Mouse (Mus musculus): ENCODE results near the gene Arg2. TPM values are rescaled to one million over a fixed set of nuclear protein-coding genes. Genes with fewer than 3 reads are reported as not detected.

The Arg2 gene
- 0.39 TPM for polyA plus RNA-seq (2017; shearing (Covaris generic))

GRCm38 (mm10) chr12:79130299-79131177, at the start of gene Arg2:
TSS of gene Arg2 (plus strand) at chr12:79130777.

GRCm38 (mm10) chr12:79089182-79089812, 41.3 kb upstream of the Arg2 start, which contains the start of gene Pigh:
TSS of gene Pigh (minus strand) at chr12:79089651.

GRCm38 (mm10) chr12:79172019-79172941, 41.7 kb downstream of the Arg2 start, which contains the start of gene Vti1b:
TSS of gene Vti1b (minus strand) at chr12:79172667.

GRCm38 (mm10) chr12:79192193-79192592, 61.6 kb downstream of the Arg2 start, which contains the start of gene Rdh11:
TSS of gene Rdh11 (minus strand) at chr12:79192293.

Other genes with a start within 250 kb of the Arg2 start
- 0.40 TPM for gene Plek2, start 223.8 kb upstream of the Arg2 start, polyA plus RNA-seq (2017; shearing (Covaris generic))
- 70.0 TPM for gene Tmem229b, start 123.2 kb upstream of the Arg2 start, polyA plus RNA-seq (2017; shearing (Covaris generic))
- gene Plekhh1, start 101.6 kb upstream of the Arg2 start, polyA plus RNA-seq (2017; shearing (Covaris generic)): 0.13 TPM
- 24.9 TPM for gene Pigh, start 41.1 kb upstream of the Arg2 start, polyA plus RNA-seq (2017; shearing (Covaris generic))
- 126 TPM for gene Vti1b, start 41.9 kb downstream of the Arg2 start, polyA plus RNA-seq (2017; shearing (Covaris generic))
- gene Rdh11, start 61.5 kb downstream of the Arg2 start, polyA plus RNA-seq (2017; shearing (Covaris generic)): 26.6 TPM
- 16.6 TPM for gene Rdh12, start 78.1 kb downstream of the Arg2 start, polyA plus RNA-seq (2017; shearing (Covaris generic))
- gene Zfyve26, start 165.5 kb downstream of the Arg2 start, polyA plus RNA-seq (2017; shearing (Covaris generic)): 36.2 TPM
- 5.8 TPM for gene Rad51b, start 166.5 kb downstream of the Arg2 start, polyA plus RNA-seq (2017; shearing (Covaris generic))

All from activated CD4-positive, CD25-positive, alpha-beta regulatory T cell, adult 9 weeks (primary cell).